Mouse (Mus musculus) hindbrain, postnatal 0 days (tissue): ENCODE data around the gene Copb1. TPM values are rescaled to one million over a fixed set of nuclear protein-coding genes. Genes with fewer than 3 reads are reported as not detected.

Source experiments
- ATAC-seq: fragments of 200-750 bp; cut with Nextera tagmentation; 2 replicates; pipeline ENCODE4 v1.8.0; 2017; ENCODE audit warnings: mild to moderate bottlenecking, moderate TSS enrichment, moderate library complexity
- DNase-seq: peaks from one replicate; pipeline ENCODE4 v3.0.0-alpha.2; 2015; ENCODE audit warnings: low spot score
- H3K27ac ChIP-seq: fragments of 300-500 bp; sonication (generic); 2 replicates; pipeline ENCODE4 v1.5.1; 2014; ENCODE audit warnings: mild to moderate bottlenecking
- H3K27me3 ChIP-seq: fragments of 300-500 bp; sonication (generic); 2 replicates; pipeline ENCODE4 v1.6.1; 2014; ENCODE audit warnings: low read length, mixed read lengths; ENCODE audit not compliant: insufficient read depth
- H3K36me3 ChIP-seq: fragments of 300-500 bp; sonication (generic); 2 replicates; pipeline ENCODE4 v1.6.1; 2014; ENCODE audit warnings: low read length, mixed read lengths; ENCODE audit not compliant: insufficient read depth
- H3K4me1 ChIP-seq: fragments of 300-500 bp; sonication (generic); 2 replicates; pipeline ENCODE4 v1.6.1; 2014; ENCODE audit warnings: antibody characterized with exemption, low read length, mixed read lengths; ENCODE audit not compliant: insufficient read depth
- H3K4me2 ChIP-seq: fragments of 300-500 bp; sonication (generic); 2 replicates; pipeline ENCODE4 v1.6.1; 2014; ENCODE audit warnings: low read depth, mild to moderate bottlenecking, low read length, moderate library complexity, mixed read lengths
- H3K4me3 ChIP-seq: fragments of 300-500 bp; sonication (generic); 2 replicates; pipeline ENCODE4 v1.5.1; 2014; ENCODE audit warnings: low read length
- H3K9ac ChIP-seq: fragments of 300-500 bp; sonication (generic); replicated peaks from 2 replicates; pipeline ENCODE4 v1.6.1; 2014; ENCODE audit warnings: mild to moderate bottlenecking, low read length, moderate library complexity, mixed read lengths
- H3K9me3 ChIP-seq: fragments of 300-500 bp; sonication (generic); 2 replicates; pipeline ENCODE4 v1.6.1; 2016; ENCODE audit warnings: low read length, mixed read lengths
- CTCF ChIP-seq: IDR thresholded peaks from 2 replicates; pipeline ENCODE4 v1.5.1; 2016; ENCODE audit warnings: antibody characterized with exemption, control low read depth, low read depth
- WGBS: fragments of 180-500 bp; shearing (Covaris S2); extraction: QIAGEN DNeasy Blood & Tissue Kit; methylation state at CpG from one replicate; pipeline ENCODE4 v1.1.7; 2014; 5-methylcytosine and 5-hydroxymethylcytosine counted together
- polyA plus RNA-seq: library from polyadenylated mRNA; unstranded; fragments of >200 nt; fragmentation: Nextera tagmentation; extraction: Ambion mirVana; gene quantifications from 2 replicates; pipeline ENCODE4 v1.2.1, GENCODE M21; 2015
- total RNA-seq: library from RNA; depleted of rRNA; stranded (reverse); fragments of >200 nt; gene quantifications from 2 replicates; pipeline ENCODE4 v1.2.3, GENCODE M21; 2014; rRNA removed

Copb1 gene
- total RNA-seq (44.8 and 47.2 TPM in 2 replicates), polyA plus RNA-seq (66.3 and 69.9 TPM in 2 replicates)

DNA sequence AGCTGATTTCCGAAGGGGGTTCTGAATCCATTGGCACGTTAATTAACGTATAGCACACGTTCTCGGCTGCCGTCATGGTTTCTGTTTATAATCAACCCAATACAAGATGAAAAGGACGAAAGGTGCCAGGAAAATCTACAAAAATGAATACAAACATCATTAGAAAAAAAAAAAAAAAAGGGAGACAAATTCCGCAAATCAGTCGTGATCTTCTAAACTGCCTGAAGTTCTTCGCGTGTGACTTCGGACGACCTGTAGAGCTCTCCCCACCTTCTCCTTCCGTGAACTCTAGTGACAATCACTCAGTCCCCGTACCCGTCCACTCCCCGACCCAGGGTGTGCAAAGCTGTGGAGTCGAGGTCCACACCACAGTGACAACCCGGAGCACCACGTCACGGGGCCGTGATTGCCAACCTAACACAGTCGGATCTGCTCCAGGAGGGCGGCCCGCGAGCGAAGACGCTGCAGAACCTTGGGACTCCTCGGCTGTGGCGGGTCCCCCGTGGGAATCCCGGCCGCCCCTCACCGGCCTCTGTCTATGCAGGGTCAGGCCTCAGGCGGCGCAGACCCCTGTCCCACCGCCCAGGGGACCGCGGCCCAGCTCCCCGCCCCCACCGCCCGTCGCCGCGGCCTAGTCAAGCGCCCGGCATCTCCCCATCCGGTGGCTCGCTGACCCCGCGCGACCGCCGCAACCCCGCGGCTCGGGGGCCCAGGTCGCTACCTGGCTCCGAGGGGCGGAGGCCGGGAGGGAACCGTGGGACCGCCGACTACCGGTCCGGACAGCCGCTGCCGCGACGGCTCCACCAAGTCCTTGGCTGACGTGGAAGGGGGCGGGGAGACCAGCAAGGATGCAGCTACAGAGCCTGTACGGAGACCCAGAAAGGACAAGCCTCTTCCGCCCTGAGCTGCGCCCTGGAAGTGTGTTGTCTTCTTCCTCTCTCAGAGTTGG, at the start of gene Copb1:
Copb1 (minus strand) TSS at position 827 of the 949 bp plus-strand sequence.
- DNase-seq: peak; percentile 94
- no peaks in the 10 kb centered on the region for H3K27me3 ChIP-seq
- H3K27ac ChIP-seq: peak within 1 kb of the TSS; percentile 60
- H3K4me1 ChIP-seq: no peaks in the 10 kb centered on the region
- H3K4me3 ChIP-seq: peak within 1 kb of the TSS; percentile 95
- ATAC-seq: peak; percentile 98
- WGBS: 2% methylated on average over 75 of the region's 75 CpGs
- no peaks in the 10 kb centered on the region for H3K9me3 ChIP-seq
- no peak for TF ChIP-seq CTCF
- H3K36me3 ChIP-seq: peaks cover 4% of the 10 kb centered on the region
- H3K4me2 ChIP-seq: peak within 1 kb of the TSS; percentile 60
- peak within 1 kb of the TSS; percentile 95 for H3K9ac ChIP-seq

DNA sequence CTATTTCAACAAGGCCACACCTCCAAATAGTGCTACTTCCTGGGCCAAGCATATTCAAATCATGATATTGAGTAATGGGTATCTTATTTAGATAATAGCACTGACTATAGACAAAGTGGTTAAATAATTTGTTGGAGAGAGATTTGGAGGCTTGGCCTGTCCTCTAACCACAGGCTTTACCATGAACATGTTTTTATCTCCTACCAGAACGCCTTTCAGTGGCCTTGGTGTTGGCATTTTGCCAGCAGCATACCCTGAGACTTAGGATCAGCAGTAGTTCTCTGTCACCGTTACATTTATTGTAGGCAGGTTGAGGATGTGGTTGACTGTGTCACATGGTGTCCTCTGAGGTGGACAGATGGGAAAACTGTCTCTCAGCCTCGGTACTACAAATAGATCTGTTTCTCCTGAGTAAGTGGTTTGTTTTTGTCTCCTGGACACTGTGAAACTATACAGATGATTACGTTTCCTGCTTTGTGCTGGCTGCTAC, 46.8 kb upstream of the Copb1 start:
- H3K4me2 ChIP-seq: no peak overlapping the region
- 70% methylated on average over 4 of the region's 4 CpGs for WGBS
- no peak for DNase-seq

DNA sequence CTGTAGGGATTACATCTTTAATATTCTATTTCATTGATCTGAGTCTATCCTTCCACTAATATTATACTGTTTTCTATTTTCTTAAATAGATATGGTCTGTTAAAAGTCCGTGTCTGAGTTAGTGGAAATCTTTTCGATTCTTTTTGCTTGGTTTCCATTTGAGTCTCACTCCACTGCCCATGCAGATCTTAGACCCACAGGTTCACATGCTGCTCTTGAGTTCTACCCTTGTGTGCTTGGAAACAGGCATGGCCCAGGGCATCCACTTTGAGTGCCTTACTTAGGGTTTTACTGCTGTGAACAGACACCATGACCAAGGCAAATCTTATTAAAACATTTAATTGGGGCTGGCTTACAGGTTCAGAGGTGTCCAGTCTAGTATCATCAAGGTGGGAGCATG, 46.3 kb upstream of the Copb1 start:
- Histone ChIP-seq H3K9me3 (no peaks in the 10 kb centered on the region), H3K4me1 (no peaks in the 10 kb centered on the region), H3K4me2 (no peak overlapping the region), H3K27me3 (no peaks in the 10 kb centered on the region), H3K4me3 (no peak overlapping the region), H3K9ac (no peak overlapping the region), H3K36me3 (no peaks in the 10 kb centered on the region), H3K27ac (no peak overlapping the region)
- TF ChIP-seq CTCF: no peak
- DNase-seq: no peak
- ATAC-seq: no peak
- WGBS: 87% methylated on average over 2 of the region's 2 CpGs

More for the DNA sequence above, 46.8 kb upstream of the Copb1 start:
- no peak for ATAC-seq
- no peak for TF ChIP-seq CTCF
- Histone ChIP-seq H3K4me3 (no peak overlapping the region), H3K4me1 (no peaks in the 10 kb centered on the region), H3K27ac (no peak overlapping the region), H3K27me3 (no peaks in the 10 kb centered on the region), H3K9me3 (no peaks in the 10 kb centered on the region), H3K9ac (no peak overlapping the region), H3K36me3 (no peaks in the 10 kb centered on the region)

DNA sequence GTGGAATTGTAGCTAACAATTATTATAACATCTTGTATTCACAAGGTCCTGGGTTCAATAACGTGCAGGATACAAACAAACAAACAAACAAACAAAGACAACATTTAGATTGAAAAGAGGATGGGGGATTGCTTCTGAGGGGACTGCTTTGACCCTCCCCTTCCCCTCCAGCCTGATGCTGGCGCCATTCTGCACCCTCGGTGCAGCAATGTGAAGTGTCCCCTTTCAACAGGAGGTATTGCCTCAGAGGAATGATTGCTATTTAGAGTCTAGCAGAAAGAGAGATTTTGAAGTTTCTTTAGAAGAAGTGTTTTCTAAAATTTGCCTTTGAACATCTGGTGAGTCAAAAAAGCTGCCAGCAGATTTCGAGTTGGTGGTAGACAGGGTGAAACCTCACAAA, 44.7 kb upstream of the Copb1 start:
- Histone ChIP-seq H3K27ac (no peak overlapping the region), H3K4me3 (no peak overlapping the region), H3K9me3 (no peaks in the 10 kb centered on the region), H3K36me3 (no peaks in the 10 kb centered on the region), H3K9ac (no peak overlapping the region), H3K4me2 (no peak overlapping the region), H3K27me3 (no peaks in the 10 kb centered on the region), H3K4me1 (no peaks in the 10 kb centered on the region)
- 67% methylated on average over 4 of the region's 4 CpGs for WGBS
- no peak for DNase-seq
- no peak for TF ChIP-seq CTCF
- no peak for ATAC-seq

DNA sequence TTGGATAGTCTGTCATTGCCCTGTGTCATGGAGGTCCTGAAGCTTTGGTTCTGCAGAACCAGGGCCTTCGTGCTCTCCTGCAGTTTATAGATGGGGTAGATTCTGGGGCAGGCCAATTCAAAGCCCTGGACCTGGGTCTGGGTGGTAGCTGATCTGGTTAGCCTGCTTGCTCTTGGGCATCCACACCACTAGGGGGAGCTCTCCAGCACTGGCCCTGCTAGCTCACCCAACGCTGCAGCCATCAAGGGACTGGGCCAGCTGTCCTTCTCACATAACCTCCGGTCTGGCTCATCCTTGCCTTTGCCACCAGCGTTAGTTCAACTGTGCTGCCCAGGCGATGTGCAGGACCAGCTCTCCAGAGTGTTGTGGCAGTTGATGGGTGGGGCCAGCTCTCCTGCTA, 40.2 kb upstream of the Copb1 start:
- TF ChIP-seq CTCF: peak; percentile 54
- no peak for DNase-seq
- no peaks in the 10 kb centered on the region for H3K27me3 ChIP-seq
- no peaks in the 10 kb centered on the region for H3K36me3 ChIP-seq
- 0 out of 2 replicates have a peak, but pooled peaks cover 7% of the 10 kb centered on the region for H3K4me1 ChIP-seq
- H3K27ac ChIP-seq: no peak overlapping the region
- no peak for ATAC-seq
- no peaks in the 10 kb centered on the region for H3K9me3 ChIP-seq
- WGBS: 80% methylated on average over 5 of the region's 5 CpGs
- H3K9ac ChIP-seq: no peak overlapping the region
- H3K4me2 ChIP-seq: no peak overlapping the region
- no peak overlapping the region for H3K4me3 ChIP-seq

DNA sequence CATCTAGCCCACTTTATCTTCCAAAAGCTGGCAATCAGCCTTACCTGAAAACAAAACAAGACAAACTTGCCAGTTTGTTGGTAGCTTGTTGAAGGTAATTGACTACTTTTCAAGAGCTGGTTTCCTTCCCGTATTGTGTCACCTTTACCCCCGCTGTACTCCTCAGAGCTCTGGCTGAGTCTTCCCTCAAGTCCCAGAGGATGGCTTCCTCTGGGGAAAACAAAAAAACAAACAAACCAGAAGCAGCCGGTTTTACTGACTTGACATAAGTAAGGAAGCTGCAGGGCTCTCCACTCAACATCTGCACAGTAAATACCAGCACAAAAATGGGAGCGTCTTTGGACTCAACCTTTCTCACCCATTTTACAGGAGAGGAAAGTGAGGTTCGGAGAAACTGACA, 39.4 kb upstream of the Copb1 start:
- H3K36me3 ChIP-seq: no peaks in the 10 kb centered on the region
- no peak overlapping the region for H3K27ac ChIP-seq
- H3K4me2 ChIP-seq: no peak overlapping the region
- 84% methylated on average over 5 of the region's 5 CpGs for WGBS
- ATAC-seq (no peak), DNase-seq (no peak)
- 0 out of 2 replicates have a peak, but pooled peaks cover 7% of the 10 kb centered on the region for H3K4me1 ChIP-seq
- no peak overlapping the region for H3K4me3 ChIP-seq
- no peaks in the 10 kb centered on the region for H3K27me3 ChIP-seq
- no peaks in the 10 kb centered on the region for H3K9me3 ChIP-seq
- H3K9ac ChIP-seq: no peak overlapping the region
- TF ChIP-seq CTCF: no peak

DNA sequence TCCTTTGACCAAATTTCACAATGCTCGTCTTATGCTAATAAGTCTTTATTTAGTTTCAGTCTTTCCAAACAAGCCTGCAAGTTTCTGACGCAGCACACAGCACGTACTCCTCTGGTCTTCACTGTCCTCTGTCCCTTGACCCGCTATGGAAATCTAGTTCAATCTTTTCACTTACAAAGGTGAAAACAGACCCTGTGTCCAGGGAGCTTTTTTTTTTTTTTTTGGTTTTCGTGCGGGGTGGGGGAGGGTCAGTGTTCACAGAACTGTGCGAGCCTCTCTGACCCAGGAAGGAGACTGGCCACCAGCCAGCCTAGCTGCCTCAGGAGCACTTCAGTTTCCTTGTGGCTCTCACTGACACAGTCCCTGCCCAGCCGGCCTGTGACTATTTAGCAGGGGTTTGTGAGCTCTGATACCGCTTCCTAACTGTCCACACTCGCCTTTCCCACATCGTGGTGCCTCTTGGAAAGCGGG, 38.0 kb upstream of the Copb1 start:
- Histone ChIP-seq H3K4me3 (no peak overlapping the region), H3K36me3 (no peaks in the 10 kb centered on the region), H3K4me2 (peak overlapping the region; percentile 40), H3K27ac (peak overlapping the region; percentile 22; the same call in 1 of the 2 replicates), H3K4me1 (0 out of 2 replicates have a peak, but pooled peaks cover 7% of the 10 kb centered on the region), H3K9ac (no peak overlapping the region), H3K9me3 (no peaks in the 10 kb centered on the region), H3K27me3 (no peaks in the 10 kb centered on the region)
- peak; percentile 71 for DNase-seq
- WGBS: 11% methylated on average over 12 of the region's 12 CpGs
- ATAC-seq: 0 out of 2 replicates have a peak, but pooled peaks have one; percentile 47
- no peak for TF ChIP-seq CTCF
